Mouse (Mus musculus): ENCODE measurements around the gene Ttk.

Gene Ttk

DNA sequence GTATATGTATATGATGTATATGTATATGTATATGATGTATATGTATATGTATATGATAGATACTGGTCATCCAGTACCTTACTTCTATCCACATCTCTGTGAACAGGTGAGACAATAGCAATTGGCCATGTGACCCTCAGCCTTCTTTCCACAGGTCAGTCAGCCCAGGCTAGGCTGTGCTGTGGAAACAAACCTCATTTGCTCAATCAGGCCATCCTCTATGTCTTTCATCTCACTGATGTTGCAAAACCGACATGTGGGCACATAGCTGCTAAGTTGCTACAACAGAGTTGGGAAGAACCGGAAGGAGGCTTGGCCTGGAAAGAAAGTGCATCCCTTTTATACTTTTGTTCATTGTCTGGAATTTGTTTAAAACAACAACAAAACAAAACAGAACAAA is 67.6 kb downstream of the Ttk start:
- no peak for DNase-seq

DNA sequence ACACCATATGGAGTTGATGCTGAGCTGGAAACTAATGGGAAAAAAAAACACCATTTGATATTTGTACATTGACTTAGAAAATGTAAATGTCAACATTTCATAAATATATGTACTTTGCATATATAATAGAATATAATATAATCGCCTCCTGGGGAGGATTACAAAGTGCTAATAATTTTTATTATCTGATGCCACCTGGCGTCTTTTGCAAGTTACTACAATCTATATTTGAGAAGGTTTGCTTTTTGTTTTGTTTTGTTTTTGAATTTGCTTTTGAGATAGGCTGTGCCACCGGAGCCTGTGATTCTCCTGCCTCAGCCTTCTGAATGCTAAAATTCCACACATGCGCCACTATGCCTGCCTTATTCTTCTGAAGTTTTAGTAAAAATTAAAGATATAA is 71.3 kb downstream of the Ttk start:
- no peak for DNase-seq

DNA sequence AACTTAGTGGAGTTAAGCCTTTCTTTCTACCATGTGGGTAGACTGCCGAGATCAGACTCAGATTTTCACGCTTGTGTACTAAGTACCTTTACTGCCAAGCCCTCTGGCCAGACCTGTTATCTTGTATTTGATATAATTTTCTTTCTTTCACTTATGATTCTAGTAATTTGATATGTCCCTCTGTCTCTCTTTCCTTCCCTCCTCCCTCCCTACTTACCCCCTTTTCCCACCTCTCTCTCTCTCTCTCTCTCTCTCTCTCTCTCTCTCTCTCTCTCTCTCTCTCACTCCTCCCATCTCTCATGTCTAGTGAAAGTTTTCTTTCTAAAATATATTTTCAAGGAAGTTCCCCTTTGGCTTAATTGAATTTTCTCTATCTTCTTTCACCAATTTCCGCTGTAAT is 72.5 kb downstream of the Ttk start:
- no peak for DNase-seq

DNA sequence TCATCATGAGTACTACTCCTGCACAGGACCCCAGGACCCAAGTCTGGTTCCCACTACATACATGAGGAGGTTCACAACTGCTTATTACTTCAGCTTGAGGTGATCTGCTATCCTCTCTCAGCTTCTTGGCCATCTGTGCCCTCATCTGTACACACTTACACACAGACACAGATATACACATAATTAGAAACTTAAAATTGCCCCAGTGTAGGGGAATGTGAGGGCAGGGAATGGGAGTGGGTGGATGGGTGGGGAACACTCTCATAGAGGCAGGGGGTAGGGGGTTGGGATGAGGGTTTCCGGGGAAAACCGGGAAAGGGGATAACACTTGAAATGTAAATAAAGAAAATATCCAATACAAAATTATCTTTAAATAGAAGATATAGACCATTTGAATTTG is 75.3 kb downstream of the Ttk start:
- DNase-seq, result no peak

DNA sequence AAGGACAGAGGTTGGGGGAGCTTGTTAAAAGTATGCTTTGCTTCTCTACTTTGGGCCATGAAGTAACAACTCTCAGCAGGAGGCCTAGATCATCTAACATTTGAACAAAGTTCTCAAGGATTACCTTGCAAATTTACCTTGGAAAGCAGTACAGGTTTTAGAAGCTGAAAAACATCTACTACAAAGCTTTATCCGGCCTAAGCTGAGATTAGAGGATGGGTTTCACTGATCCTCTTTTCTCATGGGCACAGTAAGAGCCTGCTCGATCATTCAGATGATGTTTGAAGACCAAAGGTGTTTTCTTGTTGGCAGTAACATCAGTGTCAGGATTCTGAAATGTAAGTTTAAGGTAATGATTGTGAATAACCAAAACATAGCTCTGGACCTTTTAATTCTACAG is 76.4 kb downstream of the Ttk start:
- no peak for DNase-seq
